ENCODE assay signal across 8 mouse cellular contexts in genomic region chr1:64087657-64088603, GRCm38 (mm10). TPM values are rescaled to one million over a fixed set of nuclear protein-coding genes. Genes with fewer than 3 reads are reported as not detected.
DNase-seq lines count a peak whose midpoint lies in the region; ATAC-seq and TF ChIP-seq lines count a peak whose summit lies in the region.

No protein-coding gene starts in this region.

- no peak overlapping the region; the same call in 1 of the 2 replicates for H3K27ac ChIP-seq in embryonic facial prominence, embryonic 11.5 days (replicated peaks; ENCODE audit: low read depth, low read length)
- no peak overlapping the region for H3K27ac ChIP-seq in stomach, postnatal 0 days (replicated peaks)

- in situ Hi-C loops in Patski (cut with MboI; ENCODE audit: low pct_unique_long_range_greater_than_20kb): no loop called here

- H3K9ac ChIP-seq in embryonic facial prominence, embryonic 11.5 days (replicated peaks; ENCODE audit: low read length): no peak overlapping the region
- H3K9ac ChIP-seq in stomach, postnatal 0 days (ENCODE audit: low read length): no peak overlapping the region

- CTCF ChIA-PET in Patski (lab: Charles Lee): interaction anchor here (1.1 kb wide), 1 partner anchor 321 kb away, joined by 3 read pairs; no protein-coding TSS in a partner anchor

- TF ChIP-seq EP300 in stomach, postnatal 0 days (optimal IDR thresholded peaks at IDR 0.05): no peak

- H3K27me3 ChIP-seq in C2C12 (ENCODE audit: control insufficient read depth, insufficient read depth, insufficient read length) (no peaks in the 10 kb centered on the region), Patski (no peaks in the 10 kb centered on the region)
- no peaks in the 10 kb centered on the region for H3K27me3 ChIP-seq in embryonic facial prominence, embryonic 11.5 days (ENCODE audit: control insufficient read depth, insufficient read depth, low read length)
- no peaks in the 10 kb centered on the region for H3K27me3 ChIP-seq in megakaryocyte, embryonic 14.5 days (replicated peaks)
- no peaks in the 10 kb centered on the region for H3K27me3 ChIP-seq in stomach, postnatal 0 days (ENCODE audit: control insufficient read depth, insufficient read depth, low read length)

- H3K4me2 ChIP-seq in embryonic facial prominence, embryonic 11.5 days (ENCODE audit: low read depth, low read length): no peak overlapping the region
- H3K4me2 ChIP-seq in stomach, postnatal 0 days (replicated peaks; ENCODE audit: low read depth): peak overlapping the region; percentile 15

- TF ChIP-seq CTCF in C2C12 (IDR thresholded peaks at IDR 0.05; ENCODE audit: control insufficient read depth, insufficient read depth, insufficient read length): no peak
- TF ChIP-seq CTCF in Patski (IDR thresholded peaks at IDR 0.05): no peak
- peak; percentile 34 for TF ChIP-seq CTCF in stomach, postnatal 0 days (IDR thresholded peaks at IDR 0.05; ENCODE audit: low read depth)

- no peak overlapping the region for H3K4me3 ChIP-seq in C2C12 (ENCODE audit: insufficient read depth, poor library complexity, severe bottlenecking)
- H3K4me3 ChIP-seq in embryonic facial prominence, embryonic 11.5 days (ENCODE audit: low read depth, low read length): no peak overlapping the region
- H3K4me3 ChIP-seq in megakaryocyte, embryonic 14.5 days (replicated peaks): peak overlapping the region; percentile 73
- H3K4me3 ChIP-seq in stomach, postnatal 0 days (ENCODE audit: low read depth, low read length): no peak overlapping the region

- peaks cover 76% of the 10 kb centered on the region for H3K79me3 ChIP-seq in C2C12 (ENCODE audit: low read depth)

- intact Hi-C loops in heart, postnatal 10 days (cut with DNase I): loop anchor here (2.0 kb wide), 1 partner anchor 31 kb away; no protein-coding TSS in a partner anchor

- H3K4me1 ChIP-seq in embryonic facial prominence, embryonic 11.5 days (ENCODE audit: control insufficient read depth, insufficient read depth, low read length): peaks cover 2% of the 10 kb centered on the region; the same call in 1 of the 2 replicates
- H3K4me1 ChIP-seq in megakaryocyte, embryonic 14.5 days: peaks cover 94% of the 10 kb centered on the region
- H3K4me1 ChIP-seq in stomach, postnatal 0 days (replicated peaks; ENCODE audit: control insufficient read depth, insufficient read depth): peaks cover 2% of the 10 kb centered on the region; the same call in 1 of the 2 replicates

- 28% methylated on average over 17 of the region's 17 CpGs for WGBS in embryonic facial prominence, embryonic 11.5 days
- 20% methylated on average over 17 of the region's 17 CpGs for WGBS in stomach, postnatal 0 days

- no peaks in the 10 kb centered on the region for H3K9me3 ChIP-seq in embryonic facial prominence, embryonic 11.5 days (replicated peaks; ENCODE audit: control insufficient read depth, low read length)
- H3K9me3 ChIP-seq in megakaryocyte, embryonic 14.5 days: no peaks in the 10 kb centered on the region
- H3K9me3 ChIP-seq in stomach, postnatal 0 days (ENCODE audit: control insufficient read depth, low read length): no peaks in the 10 kb centered on the region

- peak; percentile 94 for ATAC-seq in Patski
- peak; percentile 81; the same call in 1 of the 2 replicates for ATAC-seq in embryonic facial prominence, embryonic 11.5 days (replicated peaks; ENCODE audit: insufficient number of reproducible peaks, low FRiP score, low TSS enrichment, low read depth)
- ATAC-seq in stomach, postnatal 0 days (ENCODE audit: low FRiP score, low TSS enrichment): peak; percentile 92

- POLR2A ChIA-PET in Patski (lab: Charles Lee): interaction anchor here (0.7 to 1.2 kb wide), 4 partner anchors 12 to 34 kb away, joined by 3 to 7 read pairs (median 4); partner anchors contain the start of gene Klf7

- DNase-seq in Patski (ENCODE audit: low read depth, low spot score): peak; percentile 94
- DNase-seq in embryonic facial prominence, embryonic 11.5 days (ENCODE audit: low spot score): peak; percentile 49
- peak; percentile 53 to 62 for DNase-seq in heart, postnatal 10 days
- DNase-seq in kidney, postnatal 10 days: peak; percentile 55
- DNase-seq in stomach, postnatal 0 days (ENCODE audit: low spot score): peak; percentile 38
- DNase-seq in ovary, postnatal 14 days (ENCODE audit: low spot score): no peak

- H3ac ChIP-seq in C2C12 (ENCODE audit: control insufficient read depth, insufficient read length, low read depth): no peak overlapping the region

- H3K36me3 ChIP-seq in C2C12 (ENCODE audit: control insufficient read depth, insufficient read depth): peaks cover 27% of the 10 kb centered on the region
- H3K36me3 ChIP-seq in embryonic facial prominence, embryonic 11.5 days (replicated peaks; ENCODE audit: control insufficient read depth, insufficient read depth, low read depth, low read length): no peaks in the 10 kb centered on the region
- peaks cover 76% of the 10 kb centered on the region for H3K36me3 ChIP-seq in megakaryocyte, embryonic 14.5 days (replicated peaks; ENCODE audit: low read length)
- no peaks in the 10 kb centered on the region for H3K36me3 ChIP-seq in stomach, postnatal 0 days (ENCODE audit: control insufficient read depth, insufficient read depth, low read length)

- H3K79me2 ChIP-seq in C2C12 (ENCODE audit: control insufficient read depth, insufficient read depth): peaks cover 100% of the 10 kb centered on the region

TF ChIP-seq in C2C12, 6 proteins besides CTCF, POLR2A, EP300 and RAD21:
- peak; percentile 14 for TF ChIP-seq MYOD1 (IDR thresholded peaks at IDR 0.05; ENCODE audit: control insufficient read depth, insufficient read length, low read depth)
- TF ChIP-seq FOSL1 (IDR thresholded peaks at IDR 0.05; ENCODE audit: insufficient read depth, low read length, poor library complexity, severe bottlenecking): no peak

RNA-seq across cellular contexts. Expression of gene Klf7, which starts 34.2 kb away (rescaled TPM):
- 4.2 TPM for polyA plus RNA-seq in C2C12 (2012; fragmentation: generic; extraction: Trizol)
- 11.8 TPM for polyA plus RNA-seq in Patski (2021)
- polyA plus RNA-seq in embryonic facial prominence, embryonic 11.5 days (2014; fragmentation: Nextera tagmentation; extraction: Ambion mirVana): 15.6 and 16.3 TPM in 2 replicates
- total RNA-seq in heart, postnatal 10 days (2021): 10 to 100 TPM; 21.5 to 24.0 TPM
- 7.9 and 18.5 TPM in 2 replicates for polyA plus RNA-seq in megakaryocyte, embryonic 14.5 days (2012; ENCODE audit: insufficient read depth, low replicate concordance)
- 15.4 and 16.4 TPM in 2 replicates for polyA plus RNA-seq in stomach, postnatal 0 days (2015; fragmentation: Nextera tagmentation; extraction: Ambion mirVana)
